Mouse (Mus musculus) embryo, embryonic 9.5 days (tissue): ENCODE measurements around the gene Pnpla7.
A peak's percentile ranks its signal among the peaks of the same experiment; 100 is the strongest.

Source experiments
- DNase-seq: peaks from one replicate; pipeline ENCODE4 v3.0.0-alpha.2; 2017; ENCODE audit errors: extremely low spot score

The Pnpla7 gene

GRCm38 (mm10) chr2:24987762-24988161 lies 11.9 kb downstream of the Pnpla7 start:
- DNase-seq: no peak

GRCm38 (mm10) chr2:24995332-24995731 lies 19.5 kb downstream of the Pnpla7 start:
- DNase-seq: no peak

- no peak for DNase-seq
These were observed 20.6 kb downstream of the Pnpla7 start for GRCm38 (mm10) chr2:24996471-24996870.

- no peak for DNase-seq
These were observed 24.9 kb downstream of the Pnpla7 start for GRCm38 (mm10) chr2:25000544-25001235.

GRCm38 (mm10) chr2:25003946-25004786 lies 28.3 kb downstream of the Pnpla7 start:
- no peak for DNase-seq

- DNase-seq: no peak
These were observed 30.9 kb downstream of the Pnpla7 start for GRCm38 (mm10) chr2:25006767-25007166.

- no peak for DNase-seq
These were observed 32.4 kb downstream of the Pnpla7 start for GRCm38 (mm10) chr2:25008250-25008649.

GRCm38 (mm10) chr2:25022678-25023077 lies 46.8 kb downstream of the Pnpla7 start:
- DNase-seq: no peak

- no peak for DNase-seq
These were observed 49.3 kb downstream of the Pnpla7 start for GRCm38 (mm10) chr2:25025109-25025508.

- no peak for DNase-seq
These were observed 59.2 kb downstream of the Pnpla7 start for GRCm38 (mm10) chr2:25034994-25035393.

- no peak for DNase-seq
These were observed 64.3 kb downstream of the Pnpla7 start for GRCm38 (mm10) chr2:25040089-25040488.

- DNase-seq: no peak
These were observed 75.1 kb downstream of the Pnpla7 start for GRCm38 (mm10) chr2:25050921-25051320.

- DNase-seq: no peak
These were observed 75.6 kb downstream of the Pnpla7 start for GRCm38 (mm10) chr2:25051450-25051849.

GRCm38 (mm10) chr2:25053101-25053500 lies 77.3 kb downstream of the Pnpla7 start:
- no peak for DNase-seq

- peak; percentile 88 for DNase-seq
These were observed 78.6 kb downstream of the Pnpla7 start, which contains the start of gene Nsmf for GRCm38 (mm10) chr2:25054221-25055067. Gene Nsmf, plus strand, starts transcription at chr2:25054355.

- DNase-seq: no peak
These were observed 79.2 kb downstream of the Pnpla7 start for GRCm38 (mm10) chr2:25055068-25055405.

GRCm38 (mm10) chr2:25055409-25056155 lies 79.7 kb downstream of the Pnpla7 start:
- DNase-seq: no peak

- no peak for DNase-seq
These were observed 83.1 kb downstream of the Pnpla7 start for GRCm38 (mm10) chr2:25058926-25059325.

- no peak for DNase-seq
These were observed 87.7 kb downstream of the Pnpla7 start for GRCm38 (mm10) chr2:25063523-25063922.

- DNase-seq: no peak
These were observed 88.5 kb downstream of the Pnpla7 start for GRCm38 (mm10) chr2:25064285-25064684.

- no peak for DNase-seq
These were observed 89.7 kb downstream of the Pnpla7 start for GRCm38 (mm10) chr2:25065537-25065936.
